8 mouse cellular contexts compared by ENCODE assay signal in the genomic region with DNA sequence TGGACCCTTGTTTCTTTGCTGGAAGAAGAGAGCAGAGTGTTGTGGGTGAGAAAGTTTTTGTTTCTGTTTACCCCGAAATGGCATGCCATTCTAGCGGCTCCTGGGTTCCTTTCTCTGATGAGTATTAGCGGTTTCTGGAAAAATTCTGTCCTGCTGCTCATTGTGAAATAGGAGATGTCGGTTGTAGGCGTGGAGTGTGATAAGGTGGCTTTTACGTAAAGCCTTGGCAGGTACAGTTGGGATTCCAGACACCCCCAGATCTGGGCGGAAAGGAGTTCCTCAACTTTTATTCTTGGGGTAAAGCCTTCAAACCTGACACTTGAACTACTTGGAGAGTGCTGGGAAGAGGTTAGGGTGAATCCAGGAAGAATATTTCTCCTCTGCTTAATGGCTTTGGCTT. TPM values are rescaled to one million over a fixed set of nuclear protein-coding genes. Genes with fewer than 3 reads are reported as not detected.
DNase-seq lines count a peak whose midpoint lies in the region; ATAC-seq and TF ChIP-seq lines count a peak whose summit lies in the region.

No protein-coding gene starts in this region.

- ATAC-seq in liver, embryonic 16.5 days (ENCODE audit: low read depth), result no peak

- 17% methylated on average over 7 of the region's 7 CpGs for WGBS in thymus, adult 2 months
- WGBS in liver, embryonic 16.5 days (ENCODE audit: insufficient replicate concordance), result 2% methylated on average over 7 of the region's 7 CpGs

- H3K9me3 ChIP-seq in liver, embryonic 16.5 days (replicated peaks; ENCODE audit: control insufficient read depth, low read length), result no peaks in the 10 kb centered on the region

- H3K4me1 ChIP-seq in thymus, adult 2 months (replicated peaks; ENCODE audit: control insufficient read depth, insufficient read depth, low read length), result peaks cover 9% of the 10 kb centered on the region; the same call in 1 of the 2 replicates
- H3K4me1 ChIP-seq in liver, embryonic 16.5 days (ENCODE audit: control insufficient read depth, low read depth, low read length), result no peaks in the 10 kb centered on the region

- peaks cover 7% of the 10 kb centered on the region for H3K27me3 ChIP-seq in thymus, adult 2 months (ENCODE audit: control insufficient read depth, insufficient read depth, low read length)
- H3K27me3 ChIP-seq in liver, embryonic 16.5 days (ENCODE audit: control insufficient read depth, insufficient read depth, low read depth, low read length), result peaks cover 20% of the 10 kb centered on the region

- peak overlapping the region; percentile 32 for H3K4me3 ChIP-seq in thymus, adult 2 months (ENCODE audit: control insufficient read depth, insufficient read depth, low read length)
- H3K4me3 ChIP-seq in liver, embryonic 16.5 days (ENCODE audit: low read depth, low read length), result peak overlapping the region; percentile 62

- H3K4me2 ChIP-seq in liver, embryonic 16.5 days (ENCODE audit: low read depth, low read length), result peak overlapping the region; percentile 66

- no peak overlapping the region for H3K9ac ChIP-seq in liver, embryonic 16.5 days (ENCODE audit: low read depth, low read length)

- DNase-seq in adrenal gland, postnatal 10 days, result peak; percentile 23
- DNase-seq in adrenal gland, postnatal 25 days, result no peak
- DNase-seq in thymus, adult 2 months, result no peak
- DNase-seq in thymus, postnatal 0 days (ENCODE audit: low spot score), result no peak
- DNase-seq in cerebellum, adult 9-11 months, result no peak
- no peak for DNase-seq in ovary, postnatal 14 days (ENCODE audit: low spot score)
- no peak for DNase-seq in adrenal gland, postnatal 4 days (ENCODE audit: low spot score in 2 of 2)

- TF ChIP-seq CTCF in thymus, adult 2 months (IDR thresholded peaks at IDR 0.05; ENCODE audit: borderline replicate concordance, control insufficient read depth, extremely low read depth, insufficient read depth, low read length, poor library complexity), result no peak

- H3K27ac ChIP-seq in thymus, adult 2 months (ENCODE audit: control insufficient read depth, insufficient read depth, low read length), result no peak overlapping the region
- H3K27ac ChIP-seq in liver, embryonic 16.5 days (ENCODE audit: low read length), result no peak overlapping the region

- no peak for TF ChIP-seq POLR2A in thymus, adult 2 months (IDR thresholded peaks at IDR 0.05; ENCODE audit: control insufficient read depth, extremely low read depth, insufficient read depth, low read length, poor library complexity)

- H3K36me3 ChIP-seq in thymus, adult 2 months (ENCODE audit: control insufficient read depth, insufficient read depth, low read length), result no peaks in the 10 kb centered on the region
- no peaks in the 10 kb centered on the region for H3K36me3 ChIP-seq in liver, embryonic 16.5 days (ENCODE audit: control insufficient read depth, insufficient read depth)

RNA-seq across cellular contexts. Expression of a gene that starts 2.3 kb away (rescaled TPM):
- total RNA-seq in adrenal gland, postnatal 10 days (2021), result 10 to 100 TPM; 29.6 to 42.6 TPM
- total RNA-seq in adrenal gland, postnatal 25 days (2021), result 61.9 and 68.9 TPM in 2 replicates
- 0.41 and 1.6 TPM in 2 replicates for polyA plus RNA-seq in thymus, adult 2 months (2012; rRNA removed)
- 0.27 TPM in 1 of 2 replicates, not detected in the other for polyA plus RNA-seq in thymus, postnatal 0 days (2015; fragmentation: Nextera tagmentation; extraction: Ambion mirVana)
- polyA plus RNA-seq in liver, embryonic 16.5 days (2015; fragmentation: Nextera tagmentation; extraction: Ambion mirVana), result 0.16 and 0.26 TPM in 2 replicates
- total RNA-seq in adrenal gland, postnatal 4 days (2021), result 10 to 100 TPM; 58.6 to 61.6 TPM
